Mouse (Mus musculus): ENCODE data around the gene Abcc10.

Gene Abcc10

DNA sequence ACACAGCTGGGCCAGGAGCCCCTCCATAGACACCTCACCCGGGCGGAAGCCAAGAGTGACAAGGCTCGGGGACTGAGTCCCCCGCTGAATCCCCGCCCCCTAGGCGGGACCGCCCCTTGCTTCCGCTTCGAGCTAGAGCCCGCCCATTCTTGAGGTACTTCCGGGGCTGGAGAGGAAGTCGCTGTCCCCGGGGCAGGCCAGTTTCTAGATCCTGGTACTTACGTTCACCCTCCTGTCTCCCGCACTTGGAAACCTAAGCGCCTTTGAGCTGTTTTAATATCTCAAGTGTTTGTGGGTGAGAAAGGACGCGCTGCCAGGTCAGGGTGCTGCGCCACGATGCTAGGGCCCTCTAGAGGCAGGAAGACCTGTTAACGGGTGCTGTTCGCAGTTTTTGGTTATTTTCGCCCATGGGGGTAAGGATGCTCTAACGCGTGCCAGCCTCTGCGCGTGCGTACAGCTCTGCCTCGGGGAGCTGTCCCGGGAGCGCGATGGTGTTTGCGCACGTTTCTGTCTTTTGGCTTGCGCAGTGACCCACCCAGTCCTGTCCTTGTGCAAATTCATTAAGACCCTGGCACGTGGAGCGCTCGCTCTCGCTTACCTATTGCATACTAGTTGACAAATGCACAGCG lies at the start of gene Abcc10:
Abcc10 (minus strand) TSS at position 447 of the 629 bp plus-strand sequence.
- peak; percentile 97 for DNase-seq

DNA sequence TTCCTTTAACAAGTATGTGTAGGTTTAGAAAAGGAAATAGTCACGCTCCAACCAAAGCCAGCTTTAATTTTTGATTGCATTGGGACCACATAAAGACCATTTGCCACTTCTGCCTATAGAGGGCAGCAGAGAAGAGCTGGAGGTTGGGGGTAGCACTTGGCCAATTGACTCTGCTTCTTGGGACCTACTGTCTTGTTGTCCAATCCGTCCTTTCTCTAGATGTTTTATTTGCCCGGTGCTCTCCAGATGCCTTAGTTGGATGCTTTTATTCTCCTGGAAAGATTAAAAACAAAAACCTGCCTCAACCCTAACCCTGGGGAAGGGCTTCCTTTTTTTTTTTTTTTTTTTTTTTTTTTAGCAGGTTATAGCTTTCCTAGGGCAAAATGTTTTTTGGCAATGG lies 43.6 kb upstream of the Abcc10 start:
- DNase-seq = no peak

DNA sequence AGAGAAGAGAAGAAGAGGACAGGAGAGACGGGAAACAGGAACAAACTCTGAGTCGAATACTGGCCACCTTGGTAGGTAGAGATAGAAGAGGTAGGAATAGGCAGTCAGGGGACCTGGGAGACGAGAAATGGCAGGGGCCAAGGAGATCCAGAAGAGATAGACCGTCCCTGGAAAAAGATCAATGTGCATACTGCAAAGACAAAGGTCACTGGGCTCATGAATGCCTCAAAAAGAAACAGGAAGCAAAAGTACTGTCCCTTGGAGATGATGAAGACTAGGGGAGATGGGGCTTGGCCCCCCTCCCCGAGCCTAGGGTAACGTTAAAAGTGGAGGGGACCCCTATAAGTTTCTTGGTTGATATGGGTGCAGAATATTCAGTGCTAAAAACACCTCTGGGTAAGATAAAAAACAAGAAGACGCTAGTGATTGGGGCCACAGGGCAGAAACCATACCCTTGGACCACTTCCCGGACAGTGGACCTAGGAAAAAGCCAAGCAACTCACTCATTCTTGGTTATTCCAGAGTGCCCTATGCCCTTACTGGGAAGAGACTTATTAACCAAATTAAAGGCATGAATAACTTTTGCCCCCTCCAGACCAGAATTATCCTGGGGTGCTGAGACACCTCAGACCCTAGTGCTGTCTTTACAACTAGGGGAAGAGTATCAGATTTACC lies 23.0 kb upstream of the Abcc10 start:
- no peak for DNase-seq

DNA sequence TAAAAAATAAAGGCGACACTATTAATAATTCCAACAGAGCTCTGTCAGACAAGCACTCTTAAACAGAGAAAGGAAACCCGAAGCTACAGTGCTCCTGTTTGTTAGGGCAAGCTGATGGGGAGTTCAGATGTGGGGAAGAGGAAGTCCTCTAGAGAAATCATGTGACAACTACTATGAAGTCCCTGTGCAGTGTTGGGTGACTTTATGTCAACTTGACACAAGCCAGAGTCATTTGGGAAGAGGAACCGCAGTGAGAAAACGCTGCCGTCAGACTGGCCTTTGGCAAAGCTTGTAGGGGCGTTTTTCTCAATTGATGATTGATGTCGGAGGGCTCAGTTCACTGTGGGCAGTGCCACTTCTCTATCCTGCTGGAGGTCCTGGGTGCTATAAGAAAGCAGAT lies 13.1 kb upstream of the Abcc10 start:
- DNase-seq = no peak

DNA sequence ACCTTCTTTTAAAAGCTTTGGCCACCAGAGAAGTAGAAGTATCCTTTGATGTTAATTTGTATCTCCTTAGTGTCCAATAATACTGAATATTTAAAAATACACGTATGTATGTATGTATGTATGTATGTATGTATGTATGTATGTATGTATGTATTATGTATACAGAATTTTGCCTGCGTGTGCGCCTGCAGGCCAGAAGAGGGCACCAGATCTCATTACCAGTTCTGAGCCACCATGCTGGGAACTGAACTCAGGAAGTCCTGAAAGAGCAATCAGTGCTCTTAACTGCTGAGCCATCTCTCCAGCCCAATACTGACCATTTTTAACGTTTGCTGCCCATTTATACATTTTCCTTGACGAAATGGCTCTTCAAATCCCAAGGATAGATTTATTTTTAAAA lies 8.3 kb upstream of the Abcc10 start:
- DNase-seq = no peak

DNA sequence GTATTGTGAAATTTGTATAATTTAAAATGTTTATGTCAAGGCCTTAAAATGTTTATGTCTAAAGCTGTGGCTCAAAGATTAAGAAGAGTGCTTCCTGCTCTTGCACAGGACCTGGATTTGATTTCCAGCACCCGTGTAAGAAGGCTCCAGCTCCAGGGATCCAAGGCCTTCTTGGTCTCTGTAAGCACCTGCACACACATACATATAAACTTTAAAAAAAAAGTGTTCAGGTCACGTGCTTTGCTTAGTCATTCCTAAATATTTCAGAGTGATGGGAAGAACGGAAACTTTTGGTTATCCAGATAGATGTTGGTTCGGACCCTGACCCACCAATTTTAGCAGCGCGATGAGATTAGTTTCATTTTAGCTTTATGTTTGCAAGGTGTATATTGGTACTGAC lies 571 bp upstream of the Abcc10 start:
- peak; percentile 28 for DNase-seq

DNA sequence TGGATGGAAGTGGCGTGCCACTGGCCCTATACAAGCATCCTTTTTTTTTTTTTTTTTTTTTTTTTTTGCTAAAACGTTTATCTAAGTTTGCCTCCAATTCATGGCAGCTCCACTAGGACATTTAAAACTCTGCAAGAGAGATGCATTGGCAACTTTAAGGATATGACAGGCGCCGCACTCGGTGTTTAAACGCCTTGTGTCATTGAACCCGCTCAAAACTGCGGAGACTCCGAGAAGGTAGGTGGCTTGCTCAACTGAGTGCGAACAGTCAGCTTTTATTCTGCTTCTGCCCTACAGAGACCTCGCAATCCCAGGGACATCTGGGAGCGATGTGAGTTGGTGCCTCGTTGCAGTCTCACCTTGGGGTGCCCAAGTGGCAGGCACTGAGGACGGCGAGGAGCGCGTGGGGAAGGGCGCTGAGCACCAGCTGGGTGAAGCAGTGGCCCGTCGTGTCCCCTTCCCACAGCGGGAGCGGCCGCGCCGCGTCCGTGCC lies 693 bp downstream of the Abcc10 start:
- no peak for DNase-seq

DNA sequence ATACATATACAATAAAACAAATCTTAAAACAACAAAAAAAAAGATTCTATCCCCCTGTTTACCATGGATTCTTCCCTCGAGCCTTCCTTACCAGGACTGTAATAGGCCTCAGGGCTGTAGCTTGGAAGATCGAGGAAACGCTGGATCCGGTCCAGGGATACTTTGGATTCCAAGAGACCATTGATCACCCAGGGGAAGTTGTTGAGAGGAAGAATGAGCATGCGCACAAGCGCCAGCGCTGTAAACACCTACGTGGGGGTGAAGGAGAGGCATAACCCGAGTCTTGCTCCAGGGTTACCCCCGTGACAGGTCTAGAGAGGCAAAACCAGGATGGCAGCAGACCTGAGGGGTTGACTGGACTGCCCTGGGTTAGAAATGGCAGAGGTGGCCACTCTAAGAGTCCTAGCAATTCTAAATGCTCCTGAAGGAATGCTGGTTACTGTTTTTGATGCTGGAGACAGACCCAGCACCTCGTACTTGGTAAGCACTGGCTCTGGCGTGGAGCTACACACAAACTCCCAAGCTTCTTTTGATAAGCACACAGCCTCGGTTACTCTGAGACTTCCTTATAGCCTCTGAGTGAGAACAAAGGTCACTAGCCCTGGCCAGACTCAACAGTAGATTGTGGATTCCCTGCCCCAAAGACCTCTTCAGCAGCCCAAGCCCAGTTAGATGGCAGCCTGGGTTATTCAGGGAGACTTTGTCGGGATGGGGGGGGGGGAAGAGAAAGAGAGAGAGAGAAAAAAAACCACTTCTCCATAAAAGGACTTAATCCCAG lies 5.9 kb downstream of the Abcc10 start:
- no peak for DNase-seq

DNA sequence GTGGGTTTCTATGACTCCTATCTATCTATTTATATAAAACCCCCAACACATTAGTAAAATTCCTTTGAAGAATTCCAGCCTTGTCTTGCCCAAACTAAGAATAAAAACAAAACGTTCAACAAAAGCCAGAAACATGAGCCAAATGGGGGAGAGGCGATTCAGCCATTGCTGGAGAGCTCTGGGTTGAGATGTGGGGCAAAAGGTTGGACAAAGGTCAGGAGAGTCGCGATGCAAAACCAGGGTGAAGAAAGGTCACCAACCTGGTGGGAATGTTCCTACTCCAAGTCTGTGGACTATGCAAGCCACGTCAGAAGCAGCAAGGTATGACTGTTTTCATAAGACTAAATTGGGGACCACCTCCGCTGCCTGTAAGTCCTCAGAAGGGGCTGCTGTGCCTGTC lies 7.7 kb downstream of the Abcc10 start:
- DNase-seq = no peak

DNA sequence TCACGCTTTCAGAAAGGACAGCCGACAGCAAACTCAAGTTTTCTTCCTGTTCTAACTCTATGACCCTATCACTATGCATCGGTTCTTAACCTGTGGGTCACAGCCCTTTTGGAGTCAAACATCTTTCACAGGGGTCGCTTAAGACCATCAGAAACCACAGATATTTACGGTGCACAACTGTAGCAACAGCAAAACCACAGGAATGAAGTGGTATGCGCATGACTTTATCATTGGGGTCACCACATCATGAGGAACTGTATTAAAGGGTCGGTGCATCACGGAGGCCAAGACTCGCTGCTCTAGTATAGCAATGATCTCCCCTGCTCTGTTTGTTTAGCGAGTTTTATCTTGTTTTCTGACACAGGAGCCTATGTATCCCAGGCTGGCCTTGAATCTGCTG lies 12.3 kb downstream of the Abcc10 start:
- DNase-seq = no peak

DNA sequence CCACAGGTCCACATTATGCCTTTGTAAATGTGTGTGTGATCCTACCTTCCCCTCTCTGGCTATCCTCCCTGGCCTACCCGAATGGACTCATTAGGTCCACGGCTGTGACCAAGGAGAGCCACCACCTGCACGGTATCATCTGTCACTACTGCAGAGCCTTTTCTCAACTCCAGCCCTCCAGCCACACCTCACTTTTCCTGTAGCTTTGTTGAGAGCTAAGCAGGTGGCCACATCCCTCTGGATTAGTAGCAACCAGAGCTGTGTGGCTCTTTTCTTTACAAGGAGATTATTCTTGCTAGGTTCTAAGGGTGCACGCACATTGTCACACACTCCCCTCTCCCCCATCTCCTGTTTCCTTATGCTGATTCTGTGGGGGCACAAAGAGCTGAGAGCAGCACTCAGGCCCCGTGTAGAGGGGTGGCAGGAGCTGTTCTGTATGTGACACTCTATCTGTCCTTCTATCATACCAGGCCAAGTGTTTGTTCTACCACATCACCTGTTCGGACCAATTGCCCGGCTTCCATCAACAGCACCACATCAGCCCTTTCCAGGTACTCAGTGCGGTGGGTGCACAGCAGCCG lies 14.9 kb downstream of the Abcc10 start:
- no peak for DNase-seq

DNA sequence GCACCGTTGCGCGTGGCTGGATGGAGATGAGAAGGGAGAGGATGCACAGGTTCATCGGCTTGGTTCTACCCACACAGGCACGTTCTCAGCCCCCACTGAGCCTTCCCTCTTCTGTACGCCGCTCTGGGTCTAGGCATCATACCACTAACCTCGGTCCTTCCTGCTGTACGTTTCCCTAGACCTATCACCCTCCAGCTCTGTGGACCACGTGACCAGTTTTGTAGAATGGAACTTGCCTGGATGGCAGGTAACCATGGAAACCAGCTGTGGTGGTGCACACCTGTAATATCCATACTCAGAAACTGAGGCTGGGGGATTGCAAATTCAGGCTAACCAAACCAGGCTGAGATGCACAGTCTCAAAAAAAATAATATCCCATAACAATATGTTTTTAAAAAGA lies 17.6 kb downstream of the Abcc10 start:
- DNase-seq = no peak

DNA sequence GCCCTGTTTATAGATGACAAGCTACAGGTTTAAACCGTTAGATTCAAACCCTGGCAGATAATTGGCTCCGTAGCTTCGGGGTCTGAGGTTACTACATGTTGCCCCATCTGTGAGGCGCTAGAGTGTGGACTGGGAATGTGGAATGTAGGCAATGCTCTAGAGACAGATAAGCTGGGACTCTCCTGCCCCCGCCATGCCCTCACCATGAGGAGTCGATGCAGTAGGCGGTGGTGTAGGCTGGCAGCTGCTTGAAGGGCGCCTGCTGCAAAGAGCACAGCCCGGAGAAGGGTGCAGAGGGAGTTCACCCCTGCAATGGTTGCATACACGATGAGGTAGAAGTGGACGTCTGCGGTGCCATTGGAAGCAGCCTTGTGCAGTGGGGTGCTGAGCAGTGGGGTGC lies 18.3 kb downstream of the Abcc10 start:
- DNase-seq = no peak

DNA sequence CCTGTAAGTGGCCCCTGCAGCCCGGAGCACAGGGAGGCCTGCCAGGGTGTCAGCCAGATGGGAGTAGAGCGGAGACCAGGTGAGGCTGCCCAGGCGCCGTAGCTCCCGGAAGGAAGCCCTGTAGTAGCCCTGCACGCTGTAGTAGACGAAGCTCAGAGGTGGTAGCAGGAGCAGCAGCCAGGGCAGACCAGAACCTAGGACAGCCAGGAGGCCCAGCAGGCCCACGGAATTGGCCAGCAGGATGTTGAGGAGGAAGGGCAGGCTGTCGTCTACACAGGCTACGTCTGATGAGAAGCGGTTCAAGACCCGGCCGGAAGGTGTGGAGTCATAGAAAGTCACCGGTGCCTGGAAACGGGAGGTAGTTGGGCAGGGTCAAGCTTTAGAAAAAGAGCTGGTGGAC lies 21.2 kb downstream of the Abcc10 start:
- DNase-seq = no peak

DNA sequence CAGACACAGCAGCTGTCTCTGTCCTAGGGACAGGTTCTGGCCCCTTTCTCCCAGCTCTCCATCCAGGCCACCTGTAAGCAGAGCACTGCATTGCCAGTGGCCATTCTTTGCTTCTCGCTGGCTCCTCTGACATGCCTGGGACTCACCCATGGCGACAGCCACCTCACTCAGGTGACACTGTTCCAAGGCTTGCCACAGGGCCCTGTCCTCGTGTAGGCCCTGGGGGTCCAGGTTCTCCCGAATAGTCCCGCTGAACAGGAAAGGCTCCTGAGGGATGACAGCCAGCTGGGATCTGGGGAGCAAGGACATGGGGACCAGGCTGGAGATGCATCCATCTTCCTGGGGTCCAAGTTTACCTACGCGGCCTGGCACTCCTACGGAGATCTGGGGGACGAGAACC lies 24.0 kb downstream of the Abcc10 start:
- no peak for DNase-seq

DNA sequence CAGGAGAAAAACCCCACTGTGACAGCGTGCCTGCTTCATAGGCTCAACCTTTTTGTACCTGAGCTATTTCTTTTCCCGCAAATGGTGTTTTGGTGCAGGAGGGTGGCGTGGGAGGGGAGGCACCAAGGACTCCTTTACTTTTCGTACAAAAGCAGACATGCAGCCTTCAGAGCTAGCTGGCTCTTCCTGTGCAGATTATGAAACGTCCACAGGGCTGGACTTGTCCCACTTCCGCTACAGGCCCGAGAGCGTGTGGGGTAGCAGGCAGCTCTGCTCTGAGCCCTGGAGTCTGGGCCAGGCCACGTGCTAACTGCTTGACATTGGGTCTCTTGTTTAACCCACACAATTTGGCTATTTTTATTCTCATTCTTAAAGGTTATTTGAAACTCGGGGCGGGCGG lies 26.3 kb downstream of the Abcc10 start:
- DNase-seq = no peak

DNA sequence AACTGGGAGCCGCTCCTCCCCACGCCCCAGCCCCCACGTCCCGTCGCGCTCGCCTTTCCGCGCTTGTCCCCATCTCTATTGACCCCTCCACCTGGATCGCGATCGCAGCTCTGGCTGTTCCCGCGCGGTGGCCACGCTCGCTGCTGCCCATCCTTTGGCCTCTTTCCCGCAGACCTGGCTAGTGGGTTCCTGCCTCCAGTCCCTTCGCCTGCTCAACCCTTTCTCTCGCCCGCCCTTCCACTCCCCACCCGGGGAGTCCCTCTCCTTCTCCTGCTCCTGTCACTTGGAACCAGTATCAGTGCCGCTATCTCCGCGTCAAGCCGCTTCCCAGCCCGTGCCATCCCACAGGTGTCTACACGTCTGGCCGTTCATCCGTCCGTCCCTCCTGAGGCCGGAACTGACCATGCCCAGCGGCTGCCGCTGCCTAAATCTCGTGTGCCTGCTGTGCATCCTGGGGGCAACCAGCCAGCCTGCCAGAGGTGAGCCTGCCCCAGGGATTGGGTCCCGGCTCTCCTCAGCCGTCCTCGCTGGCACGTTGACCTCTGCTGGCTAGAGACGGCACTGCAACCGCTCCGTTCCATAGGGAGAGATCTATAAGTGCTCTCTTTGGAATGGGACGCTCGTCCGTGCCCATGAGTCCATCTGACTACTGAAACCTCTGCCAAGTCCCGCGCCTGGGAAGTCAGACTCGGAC lies 29.8 kb downstream of the Abcc10 start:
- DNase-seq = peak; percentile 84

DNA sequence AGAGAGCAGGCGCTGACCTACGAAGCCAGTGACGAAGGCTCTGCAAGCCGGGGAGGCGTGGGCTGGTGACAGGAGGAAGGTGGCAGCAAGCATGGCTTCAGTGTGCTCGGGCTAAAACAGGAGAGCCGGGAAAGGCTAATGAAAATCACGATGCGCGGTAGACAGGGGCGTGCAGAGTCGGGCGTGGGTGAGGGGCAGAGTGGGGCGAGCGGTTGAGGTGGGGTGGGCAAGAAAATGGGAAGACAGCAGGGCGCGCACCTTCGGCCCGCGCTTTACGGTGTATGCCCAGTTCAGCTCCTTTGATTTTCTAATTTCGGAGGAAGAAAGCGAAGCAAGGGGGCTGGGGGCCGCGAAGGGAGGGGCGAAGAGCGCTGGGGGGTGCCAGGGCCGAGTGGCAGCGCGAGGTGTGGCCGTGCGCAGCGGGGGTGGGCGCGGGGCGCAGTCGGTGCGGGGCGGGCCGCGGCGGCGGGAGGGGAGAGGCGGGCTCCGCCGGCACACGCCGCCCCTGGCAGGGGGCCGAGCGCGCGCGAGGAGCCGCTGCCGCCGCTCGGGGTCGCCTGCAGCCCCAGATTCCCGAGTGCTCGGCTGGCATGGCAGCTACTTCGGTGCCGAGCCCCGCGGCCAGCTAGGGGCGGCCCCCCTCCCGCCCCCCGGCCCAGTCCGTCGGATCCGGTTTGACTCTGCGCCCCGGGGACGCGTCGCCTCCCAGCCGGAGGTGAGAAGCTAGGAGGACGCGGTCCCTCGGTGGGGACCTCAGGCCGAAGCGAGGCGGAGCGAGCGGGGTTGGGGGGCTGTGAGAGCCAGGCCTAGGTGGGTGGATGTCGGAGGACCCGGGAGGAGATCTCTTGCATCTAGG lies 30.6 kb downstream of the Abcc10 start, which contains the start of gene Dlk2:
Dlk2 (plus strand) TSS at position 58 of the 856 bp plus-strand sequence.
- DNase-seq = no peak

DNA sequence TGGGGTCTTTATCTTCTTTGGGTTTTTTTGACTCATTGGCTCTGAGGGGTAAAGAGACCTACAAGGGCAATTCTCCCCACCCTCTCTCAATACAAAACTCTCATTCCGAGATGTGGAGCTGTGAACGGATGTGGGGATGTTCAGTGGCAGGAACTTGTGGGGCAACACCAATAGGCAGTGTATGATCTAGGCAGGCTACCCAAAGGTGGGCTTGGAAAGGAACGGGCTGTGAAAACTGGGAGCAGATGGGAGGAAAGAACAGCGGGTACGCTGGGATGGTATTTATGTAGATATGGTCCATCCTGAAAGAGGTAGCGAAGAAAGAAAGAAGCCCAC lies 31.2 kb downstream of the Abcc10 start:
- no peak for DNase-seq

DNA sequence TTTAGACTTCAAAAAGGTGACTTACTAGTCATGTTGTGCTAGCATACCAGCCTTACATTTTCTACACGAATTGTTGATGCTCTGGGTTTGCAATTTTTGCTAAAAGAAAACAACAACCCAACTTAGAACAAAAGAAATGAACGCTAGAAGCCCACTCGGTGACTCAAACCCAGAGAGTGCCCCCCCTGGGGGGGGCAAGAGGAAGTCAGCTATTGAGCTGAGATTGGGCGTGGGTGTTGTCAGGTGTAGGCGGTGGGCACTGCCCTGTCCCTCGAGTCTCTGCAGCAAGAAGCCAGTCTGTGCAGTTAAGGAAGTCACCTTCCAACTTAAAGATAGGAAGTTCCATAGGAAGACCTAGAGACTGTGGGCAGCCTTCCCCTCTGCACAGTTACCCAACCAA lies 31.6 kb downstream of the Abcc10 start:
- DNase-seq = no peak

DNA sequence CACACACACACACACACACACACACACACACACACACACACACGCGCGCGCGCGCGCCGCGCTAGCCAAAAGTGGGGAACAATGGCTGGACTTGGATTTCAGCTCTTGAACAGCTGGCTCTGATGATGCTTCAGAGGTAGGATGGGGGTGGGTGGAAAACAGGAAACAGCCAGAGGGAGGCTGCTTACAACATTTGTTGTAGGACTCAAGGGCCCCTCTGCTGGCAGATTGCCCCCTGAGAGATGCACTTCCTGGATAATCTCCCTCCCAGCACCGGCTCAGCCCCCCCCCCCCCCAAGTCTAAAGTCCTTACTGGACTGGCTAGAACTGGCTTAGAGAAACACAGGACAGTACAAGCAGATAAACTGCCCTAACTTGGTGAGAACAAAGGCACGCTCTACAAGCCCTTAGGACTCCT lies 40.5 kb downstream of the Abcc10 start:
- DNase-seq = no peak

DNA sequence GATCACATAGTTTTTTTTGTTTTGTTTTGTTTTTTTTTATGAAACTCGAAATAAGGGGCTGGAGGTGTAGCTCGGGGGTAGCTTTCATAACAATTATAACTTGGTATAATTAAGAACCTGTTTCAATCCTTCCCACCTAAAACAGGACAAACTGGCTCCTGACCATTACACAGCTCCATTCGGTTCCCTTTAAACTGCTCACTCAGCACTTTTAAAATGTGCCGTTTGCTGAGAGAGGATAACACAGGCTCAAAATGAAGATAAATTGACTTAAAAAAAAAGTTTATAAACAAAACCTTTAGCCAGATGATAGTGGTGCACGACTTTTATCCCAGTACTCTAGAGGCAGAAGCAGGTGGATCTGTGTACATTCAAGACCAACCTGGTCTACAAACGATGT lies 42.7 kb downstream of the Abcc10 start:
- no peak for DNase-seq
